Mouse (Mus musculus) CD8-positive naive resting alpha-beta T cell, adult 2 months (primary cell): ENCODE measurements around the gene Sept7.
A peak's percentile ranks its signal among the peaks of the same experiment; 100 is the strongest.
"Not testable (repeated sequence)": the region's sequence is repeated elsewhere in the genome, so short reads cannot be mapped to it uniquely, and the experiment has no call there.

Experiments
- DNase-seq, 2 experiments: peaks; one replicate each; pipeline ENCODE4 v3.0.0; 2022; ENCODE audit warnings: low read depth in 2 of 2, low spot score in 2 of 2

Sept7 gene

GRCm38 (mm10) chr9:25252759-25253477, 679 bp downstream of the Sept7 start:
- peak; percentile 39 to 40 for DNase-seq

DNA sequence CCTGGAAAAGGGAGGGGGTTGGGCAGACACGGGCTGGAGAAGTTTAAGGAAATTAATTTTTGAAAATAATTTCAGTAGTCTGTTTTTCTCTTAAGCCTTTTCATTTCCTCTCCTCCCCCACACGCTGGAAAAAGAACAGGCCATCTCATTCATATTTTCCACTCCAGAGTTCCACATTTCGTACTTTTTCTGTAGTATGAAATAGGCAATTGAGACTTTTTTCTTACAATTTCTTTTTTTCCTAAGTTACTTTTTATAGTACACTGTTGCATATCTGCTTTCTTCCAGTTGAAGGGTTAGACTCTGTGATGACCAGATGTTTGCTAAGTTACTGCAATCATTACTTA, 1.2 kb downstream of the Sept7 start:
- DNase-seq, result no peak

GRCm38 (mm10) chr9:25260411-25260810, 8.2 kb downstream of the Sept7 start:
- DNase-seq, result no peak

GRCm38 (mm10) chr9:25260979-25261378, 8.7 kb downstream of the Sept7 start:
- DNase-seq, result no peak

DNA sequence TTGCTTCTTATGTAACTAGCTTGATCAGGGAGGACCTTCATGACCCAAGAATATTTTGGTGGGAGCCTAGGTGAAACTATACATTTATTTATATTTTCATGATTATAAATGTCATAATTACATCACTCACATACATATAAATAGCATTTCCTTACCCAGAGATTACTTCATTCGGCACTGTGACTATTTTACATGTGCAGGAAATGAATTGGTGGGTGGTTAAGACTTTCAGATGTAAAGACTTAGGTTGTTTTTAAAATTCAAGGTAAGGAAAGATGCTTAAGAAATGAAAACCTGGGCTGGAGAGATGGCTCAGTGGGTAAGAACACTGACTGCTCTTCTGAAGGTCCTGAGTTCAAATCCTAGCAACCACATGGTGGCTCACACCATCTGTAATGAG, 9.8 kb downstream of the Sept7 start:
- peak in 1 of 2 experiments; percentile 5 for DNase-seq

GRCm38 (mm10) chr9:25265795-25266194, 13.6 kb downstream of the Sept7 start:
- no peak for DNase-seq

DNA sequence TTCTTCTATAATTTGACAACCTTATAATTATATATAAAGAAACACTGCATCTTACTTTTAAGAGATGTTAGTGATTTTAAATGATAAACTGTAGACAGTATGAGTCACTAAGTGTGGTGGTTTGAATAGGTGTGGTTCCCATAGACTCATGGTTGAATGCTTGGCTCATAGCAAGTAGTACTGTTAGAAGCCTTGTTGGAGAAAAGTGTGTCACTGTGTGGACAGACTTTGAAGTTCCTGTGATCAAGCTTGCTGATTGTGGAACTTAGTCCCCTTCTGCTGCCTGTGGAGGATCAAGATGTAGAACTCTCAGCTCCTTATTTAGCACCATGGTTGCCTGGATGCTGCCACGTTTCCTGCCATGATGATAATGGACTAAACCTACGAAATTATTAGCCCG, 14.9 kb downstream of the Sept7 start:
- DNase-seq, result no peak

DNA sequence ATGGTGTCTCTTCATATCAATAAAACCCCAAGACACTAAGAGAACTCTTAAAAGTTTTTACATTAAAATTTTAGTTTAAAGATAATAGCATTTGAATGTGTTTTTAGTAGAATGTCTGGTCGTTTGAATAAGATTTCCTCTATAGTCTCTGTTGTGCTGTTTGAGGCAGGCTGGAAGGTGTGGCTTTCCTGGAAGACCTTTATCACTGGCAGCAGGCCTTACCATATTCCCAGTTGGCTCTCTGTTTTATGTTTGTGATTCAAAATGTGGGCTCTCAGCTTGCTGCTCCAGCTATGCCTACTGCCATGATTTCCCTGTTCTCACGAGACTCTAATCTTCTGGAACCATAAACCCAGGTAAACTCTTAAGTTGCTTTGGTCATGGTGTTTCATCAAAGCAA, 15.3 kb downstream of the Sept7 start:
- no peak for DNase-seq

DNA sequence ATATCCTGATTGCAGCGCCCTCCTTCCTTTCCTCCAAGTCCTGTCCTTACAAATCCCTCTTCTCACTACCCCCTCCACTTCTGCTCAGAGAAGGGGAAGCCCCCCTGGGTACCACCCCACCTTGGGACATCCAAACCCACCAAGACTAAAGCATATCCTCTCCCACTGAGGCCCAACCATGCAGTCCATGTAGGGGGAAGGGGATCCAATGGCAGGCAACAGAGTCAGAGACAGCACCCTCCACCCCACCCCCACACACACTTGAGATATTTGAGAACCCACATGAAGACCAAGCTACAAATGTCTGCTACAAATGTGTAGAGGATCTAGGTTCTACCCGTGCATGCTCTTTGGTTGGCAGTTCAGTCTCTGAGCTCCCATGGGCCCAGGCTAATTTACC, 19.7 kb downstream of the Sept7 start:
- DNase-seq, result no peak

DNA sequence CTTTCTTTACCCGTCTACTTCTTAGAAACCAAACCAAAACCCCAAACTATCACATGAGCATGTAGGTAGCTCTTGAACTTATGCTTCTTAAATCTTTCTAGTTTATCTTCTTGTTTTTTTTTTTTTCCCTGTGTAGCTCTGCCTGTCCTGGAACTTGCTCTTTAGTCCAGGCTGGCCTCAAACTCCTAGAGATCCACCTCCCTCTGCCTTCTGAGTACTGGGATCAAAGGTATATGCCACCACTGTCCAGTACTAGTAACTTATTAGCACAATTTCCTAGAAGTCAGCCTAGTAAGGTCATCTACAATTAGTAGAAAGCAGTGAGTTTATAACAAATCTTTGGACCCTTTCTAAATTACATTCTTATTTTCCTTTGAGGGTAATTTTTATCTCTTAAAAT, 37.6 kb downstream of the Sept7 start:
- DNase-seq, result no peak

DNA sequence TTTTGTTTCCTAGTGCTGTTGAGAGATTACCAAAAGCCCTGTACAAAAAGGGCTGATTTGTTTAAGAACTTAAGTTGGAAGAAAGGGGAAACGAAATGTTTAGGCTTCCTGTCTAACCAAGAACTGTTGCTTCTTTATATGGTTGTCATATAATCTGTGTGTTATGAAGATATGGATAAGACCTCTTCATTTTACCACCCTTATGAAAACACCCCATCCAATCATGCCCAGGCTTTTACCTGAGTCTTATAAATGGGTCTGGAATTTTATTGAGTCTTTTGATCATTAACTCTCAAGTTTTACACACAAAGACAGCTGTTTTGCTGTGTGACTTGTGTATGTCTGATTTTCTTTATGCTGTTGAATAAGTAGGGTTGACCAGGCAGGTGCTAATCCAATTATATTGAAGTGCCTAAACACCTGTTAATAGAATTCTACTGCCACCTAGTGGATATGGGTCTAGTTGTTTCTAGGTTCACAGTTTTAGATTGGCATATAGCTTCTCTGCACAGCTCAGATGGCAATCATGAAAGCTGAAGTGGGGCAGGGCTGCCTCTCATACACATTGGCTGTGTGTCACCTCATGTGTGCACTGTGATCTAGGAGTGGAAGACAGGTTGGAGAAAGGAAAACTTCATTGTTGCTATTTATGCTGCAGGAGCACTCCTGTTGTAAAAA, 57.4 kb downstream of the Sept7 start:
- peak; percentile 24 to 67 for DNase-seq

GRCm38 (mm10) chr9:25314304-25314703, 62.1 kb downstream of the Sept7 start:
- DNase-seq, result no peak

DNA sequence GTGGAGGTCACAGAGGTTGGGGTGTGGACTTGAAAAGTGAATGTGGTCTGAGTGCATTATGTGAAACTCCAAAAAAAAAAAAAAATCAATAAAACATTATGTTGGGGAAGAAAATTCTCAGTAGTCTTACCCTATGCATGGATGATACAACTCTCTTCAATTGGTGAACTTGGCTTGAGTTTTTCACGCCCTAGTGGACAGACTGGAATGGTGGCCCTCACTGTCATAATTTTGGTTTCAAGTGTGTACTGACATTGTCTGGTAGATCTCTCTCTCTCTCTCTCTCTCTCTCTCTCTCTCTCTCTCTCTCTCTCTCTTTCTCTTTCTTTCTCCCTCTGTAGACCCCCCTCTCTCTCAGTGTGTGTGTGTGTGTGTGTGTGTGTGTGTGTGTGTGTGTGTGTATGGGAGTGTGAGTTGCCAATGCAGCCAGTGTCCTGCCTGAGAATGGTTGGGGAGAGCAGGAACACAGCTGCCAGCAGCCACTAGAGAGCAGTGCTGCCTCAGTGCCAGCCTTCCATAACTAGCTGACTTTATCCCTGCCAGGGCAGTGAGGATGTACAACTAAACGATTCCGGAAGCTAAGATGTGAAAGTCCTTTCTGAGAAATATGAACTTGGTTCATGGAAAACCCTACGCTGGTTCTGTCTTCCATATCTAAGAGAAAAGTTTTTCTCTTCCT, 65.7 kb downstream of the Sept7 start:
- DNase-seq, result no peak

DNA sequence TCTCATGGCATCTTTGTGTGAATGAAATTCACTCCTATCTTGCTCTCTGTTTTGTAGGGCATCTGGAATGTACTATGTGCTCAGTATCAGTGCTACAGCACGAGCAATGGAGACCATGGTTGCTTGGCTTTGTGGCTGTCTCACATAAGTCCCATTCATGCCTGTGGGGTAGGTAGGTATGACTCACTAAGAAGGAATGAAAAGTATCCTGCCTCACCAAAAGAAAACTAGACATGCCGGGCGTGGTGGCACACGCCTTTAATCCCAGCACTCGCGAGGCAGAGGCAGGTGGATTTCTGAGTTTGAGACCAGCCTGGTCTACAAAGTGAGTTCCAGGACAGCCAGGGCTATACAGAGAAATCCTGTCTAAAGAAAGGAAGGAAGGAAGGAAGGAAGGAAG, 67.4 kb downstream of the Sept7 start:
- not testable (repeated sequence) for DNase-seq

- DNase-seq, result no peak
Measured at GRCm38 (mm10) chr9:25327727-25328370, 75.6 kb downstream of the Sept7 start.

GRCm38 (mm10) chr9:25328946-25329723, 76.9 kb downstream of the Sept7 start:
- no peak for DNase-seq

- no peak for DNase-seq
Measured at GRCm38 (mm10) chr9:25337436-25338198, 85.4 kb downstream of the Sept7 start.

GRCm38 (mm10) chr9:25340412-25340811, 88.2 kb downstream of the Sept7 start:
- DNase-seq, result no peak

DNA sequence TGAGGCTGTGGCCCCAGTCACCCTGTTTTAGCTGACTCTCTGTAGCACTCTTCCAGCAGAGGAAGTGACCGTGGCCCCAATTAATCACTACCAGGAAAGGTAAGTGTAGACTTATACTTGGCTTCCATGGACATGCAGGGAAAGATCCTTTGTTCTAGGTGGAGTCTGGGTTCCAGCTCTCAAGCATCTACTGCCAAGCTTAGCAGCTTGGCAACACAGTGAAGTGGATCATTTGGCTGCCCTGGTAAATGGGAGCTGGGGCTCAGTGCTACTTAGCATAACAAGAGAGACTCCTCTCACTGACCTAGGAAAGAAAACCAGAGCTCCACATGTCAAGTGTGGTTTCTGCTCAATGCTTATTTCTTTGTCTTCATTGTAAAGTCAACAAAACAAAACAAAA, 101.5 kb downstream of the Sept7 start:
- no peak for DNase-seq

DNA sequence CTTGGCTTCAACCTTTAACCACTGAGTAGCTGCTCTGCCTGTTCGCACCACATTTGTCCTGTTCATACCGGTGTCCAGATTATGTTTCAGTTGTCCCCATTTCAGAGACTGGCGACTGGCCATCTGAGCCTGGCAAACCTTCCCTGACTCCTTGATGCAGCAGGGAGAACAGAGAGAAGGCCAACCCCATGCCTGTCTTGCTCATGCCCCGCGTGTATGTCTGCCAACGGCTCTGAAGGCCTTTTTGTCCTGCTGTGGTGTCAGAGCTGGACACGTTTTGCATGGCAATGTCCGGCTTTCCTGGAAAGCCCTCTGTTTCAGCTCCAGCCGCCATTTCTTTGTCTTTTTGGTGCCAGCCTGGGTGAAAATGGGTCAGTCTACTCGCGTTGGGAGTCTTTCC, 103.6 kb downstream of the Sept7 start:
- no peak for DNase-seq
